Mouse (Mus musculus): ENCODE measurements around the gene Nrcam. TPM values are rescaled to one million over a fixed set of nuclear protein-coding genes. Genes with fewer than 3 reads are reported as not detected.
A peak's percentile ranks its signal among the peaks of the same experiment; 100 is the strongest.

The Nrcam gene
- total and polyA plus RNA-seq, 2 experiments from 2014 or later: 109 to 173 TPM

GRCm38 (mm10) chr12:44554808-44555207 lies 226.1 kb downstream of the Nrcam start:
- ATAC-seq (ENCODE audit: low FRiP score) (no peak), DNase-seq (ENCODE audit: low spot score) (peak; percentile 40)
- H3K36me3 ChIP-seq (ENCODE audit: insufficient read depth, low read length): peaks cover 6% of the 10 kb centered on the region; the same call in 1 of the 2 replicates
- H3K27me3 ChIP-seq (ENCODE audit: insufficient read depth, low read length): no peaks in the 10 kb centered on the region
- H3K27ac ChIP-seq (ENCODE audit: low read depth, low read length): no peak overlapping the region
- WGBS: 92% methylated on average over 1 of the region's 1 CpGs
- no peak overlapping the region for H3K4me2 ChIP-seq (ENCODE audit: low read depth, low read length, poor library complexity, severe bottlenecking)
- TF ChIP-seq CTCF (IDR thresholded peaks at IDR 0.05): no peak
- H3K9me3 ChIP-seq (ENCODE audit: low read length): no peaks in the 10 kb centered on the region
- no peak overlapping the region for H3K9ac ChIP-seq (replicated peaks; ENCODE audit: low read length, poor library complexity, severe bottlenecking)
- no peak overlapping the region for H3K4me3 ChIP-seq (ENCODE audit: low read depth, low read length)
- no peaks in the 10 kb centered on the region for H3K4me1 ChIP-seq (ENCODE audit: insufficient read depth, low read length)

GRCm38 (mm10) chr12:44560002-44560401 lies 231.3 kb downstream of the Nrcam start:
- Histone ChIP-seq H3K36me3 (ENCODE audit: insufficient read depth, low read length) (no peaks in the 10 kb centered on the region), H3K27ac (ENCODE audit: low read depth, low read length) (no peak overlapping the region), H3K27me3 (ENCODE audit: insufficient read depth, low read length) (no peaks in the 10 kb centered on the region), H3K4me2 (ENCODE audit: low read depth, low read length, poor library complexity, severe bottlenecking) (no peak overlapping the region), H3K9me3 (ENCODE audit: low read length) (no peaks in the 10 kb centered on the region), H3K4me3 (ENCODE audit: low read depth, low read length) (no peak overlapping the region), H3K9ac (replicated peaks; ENCODE audit: low read length, poor library complexity, severe bottlenecking) (no peak overlapping the region), H3K4me1 (ENCODE audit: insufficient read depth, low read length) (no peaks in the 10 kb centered on the region)
- ATAC-seq (ENCODE audit: low FRiP score) (no peak), DNase-seq (ENCODE audit: low spot score) (no peak)
- TF ChIP-seq CTCF (IDR thresholded peaks at IDR 0.05): no peak

- H3K36me3 ChIP-seq (ENCODE audit: insufficient read depth, low read length): peaks cover 30% of the 10 kb centered on the region
- no peaks in the 10 kb centered on the region for H3K9me3 ChIP-seq (ENCODE audit: low read length)
- peak; percentile 62; the same call in 1 of the 2 replicates for ATAC-seq (ENCODE audit: low FRiP score)
- peak; percentile 45 for DNase-seq (ENCODE audit: low spot score)
- H3K4me2 ChIP-seq (ENCODE audit: low read depth, low read length, poor library complexity, severe bottlenecking): no peak overlapping the region
- no peak overlapping the region for H3K27ac ChIP-seq (ENCODE audit: low read depth, low read length)
- WGBS: 84% methylated on average over 7 of the region's 7 CpGs
- H3K4me3 ChIP-seq (ENCODE audit: low read depth, low read length): no peak overlapping the region
- TF ChIP-seq CTCF (IDR thresholded peaks at IDR 0.05): peak; percentile 68
- H3K9ac ChIP-seq (replicated peaks; ENCODE audit: low read length, poor library complexity, severe bottlenecking): no peak overlapping the region
- no peaks in the 10 kb centered on the region for H3K4me1 ChIP-seq (ENCODE audit: insufficient read depth, low read length)
- no peaks in the 10 kb centered on the region for H3K27me3 ChIP-seq (ENCODE audit: insufficient read depth, low read length)
These were observed 241.4 kb downstream of the Nrcam start for GRCm38 (mm10) chr12:44570070-44570469.

- Histone ChIP-seq H3K36me3 (ENCODE audit: insufficient read depth, low read length) (peaks cover 31% of the 10 kb centered on the region), H3K27me3 (ENCODE audit: insufficient read depth, low read length) (no peaks in the 10 kb centered on the region), H3K27ac (ENCODE audit: low read depth, low read length) (no peak overlapping the region), H3K4me2 (ENCODE audit: low read depth, low read length, poor library complexity, severe bottlenecking) (no peak overlapping the region), H3K9ac (replicated peaks; ENCODE audit: low read length, poor library complexity, severe bottlenecking) (no peak overlapping the region), H3K4me3 (ENCODE audit: low read depth, low read length) (no peak overlapping the region), H3K4me1 (ENCODE audit: insufficient read depth, low read length) (no peaks in the 10 kb centered on the region), H3K9me3 (ENCODE audit: low read length) (no peaks in the 10 kb centered on the region)
- DNase-seq (ENCODE audit: low spot score) (peak; percentile 70), ATAC-seq (ENCODE audit: low FRiP score) (no peak)
- 11% methylated on average over 3 of the region's 3 CpGs for WGBS
- peak; percentile 84 for TF ChIP-seq CTCF (IDR thresholded peaks at IDR 0.05)
These were observed 244.0 kb downstream of the Nrcam start for GRCm38 (mm10) chr12:44572664-44573063.

GRCm38 (mm10) chr12:44574167-44574566 lies 245.5 kb downstream of the Nrcam start:
- 98% methylated on average over 3 of the region's 3 CpGs for WGBS
- Histone ChIP-seq H3K36me3 (ENCODE audit: insufficient read depth, low read length) (peaks cover 35% of the 10 kb centered on the region), H3K9ac (replicated peaks; ENCODE audit: low read length, poor library complexity, severe bottlenecking) (no peak overlapping the region), H3K27me3 (ENCODE audit: insufficient read depth, low read length) (no peaks in the 10 kb centered on the region), H3K4me2 (ENCODE audit: low read depth, low read length, poor library complexity, severe bottlenecking) (no peak overlapping the region), H3K4me1 (ENCODE audit: insufficient read depth, low read length) (no peaks in the 10 kb centered on the region), H3K27ac (ENCODE audit: low read depth, low read length) (no peak overlapping the region), H3K9me3 (ENCODE audit: low read length) (no peaks in the 10 kb centered on the region), H3K4me3 (ENCODE audit: low read depth, low read length) (no peak overlapping the region)
- DNase-seq (ENCODE audit: low spot score): no peak
- no peak for ATAC-seq (ENCODE audit: low FRiP score)
- no peak for TF ChIP-seq CTCF (IDR thresholded peaks at IDR 0.05)

- no peak overlapping the region for H3K4me2 ChIP-seq (ENCODE audit: low read depth, low read length, poor library complexity, severe bottlenecking)
- H3K27me3 ChIP-seq (ENCODE audit: insufficient read depth, low read length): no peaks in the 10 kb centered on the region
- peak; percentile 87 for DNase-seq (ENCODE audit: low spot score)
- no peak overlapping the region for H3K27ac ChIP-seq (ENCODE audit: low read depth, low read length)
- peak; percentile 42; the same call in 1 of the 2 replicates for ATAC-seq (ENCODE audit: low FRiP score)
- no peak overlapping the region for H3K9ac ChIP-seq (replicated peaks; ENCODE audit: low read length, poor library complexity, severe bottlenecking)
- H3K9me3 ChIP-seq (ENCODE audit: low read length): no peaks in the 10 kb centered on the region
- no peaks in the 10 kb centered on the region for H3K4me1 ChIP-seq (ENCODE audit: insufficient read depth, low read length)
- no peak overlapping the region for H3K4me3 ChIP-seq (ENCODE audit: low read depth, low read length)
- peak; percentile 92 for TF ChIP-seq CTCF (IDR thresholded peaks at IDR 0.05)
- H3K36me3 ChIP-seq (ENCODE audit: insufficient read depth, low read length): 0 out of 2 replicates have a peak, but pooled peaks cover 7% of the 10 kb centered on the region
- WGBS: 37% methylated on average over 16 of the region's 16 CpGs
These were observed 272.9 kb downstream of the Nrcam start for GRCm38 (mm10) chr12:44601410-44602149.
